Mouse (Mus musculus) adrenal gland, postnatal 4 days (tissue): ENCODE data around the gene Pde11a. TPM values are rescaled to one million over a fixed set of nuclear protein-coding genes. Genes with fewer than 3 reads are reported as not detected.
"Not testable (repeated sequence)": the region's sequence is repeated elsewhere in the genome, so short reads cannot be mapped to it uniquely, and the experiment has no call there.

Experiments used
- DNase-seq, 2 experiments: peaks; one replicate each; pipeline ENCODE4 v3.0.0; 2021 to 2022; ENCODE audit warnings: low spot score in 2 of 2, mixed read lengths in 2 of 2
- total RNA-seq, 2 experiments: library from RNA; stranded (reverse); gene quantifications; 2 replicates each; pipeline ENCODE4 v1.2.3; 2021

Gene Pde11a
- total RNA-seq, 2 experiments from 2014 or later = 0.76 to 1.3 TPM

GRCm38 (mm10) chr2:75997726-75998125 is 340.8 kb downstream of the Pde11a start:
- no peak for DNase-seq

GRCm38 (mm10) chr2:75994841-75995240 is 343.7 kb downstream of the Pde11a start:
- no peak for DNase-seq

GRCm38 (mm10) chr2:75991581-75992205 is 346.9 kb downstream of the Pde11a start:
- DNase-seq = no peak

- DNase-seq = peak; percentile 48 to 67
Measured at GRCm38 (mm10) chr2:75990885-75991539, 347.6 kb downstream of the Pde11a start.

- no peak for DNase-seq
Measured at GRCm38 (mm10) chr2:75989694-75990093, 348.9 kb downstream of the Pde11a start.

- no peak for DNase-seq
Measured at GRCm38 (mm10) chr2:75988779-75989363, 349.7 kb downstream of the Pde11a start.

- DNase-seq = no peak
Measured at GRCm38 (mm10) chr2:75988378-75988777, 350.2 kb downstream of the Pde11a start.

GRCm38 (mm10) chr2:75987739-75988138 is 350.8 kb downstream of the Pde11a start:
- no peak for DNase-seq

GRCm38 (mm10) chr2:75985124-75985523 is 353.4 kb downstream of the Pde11a start:
- DNase-seq = no peak

- no peak for DNase-seq
Measured at GRCm38 (mm10) chr2:75983847-75984246, 354.7 kb downstream of the Pde11a start.

GRCm38 (mm10) chr2:75983091-75983490 is 355.5 kb downstream of the Pde11a start:
- no peak for DNase-seq

GRCm38 (mm10) chr2:75982626-75983025 is 355.9 kb downstream of the Pde11a start:
- no peak for DNase-seq

- peak; percentile 37 to 54 for DNase-seq
Measured at GRCm38 (mm10) chr2:75981440-75982081, 357.0 kb downstream of the Pde11a start, which contains the start of gene Ttc30a1. Gene Ttc30a1 (minus strand): TSS chr2:75981967.

GRCm38 (mm10) chr2:75980933-75981439 is 357.6 kb downstream of the Pde11a start:
- DNase-seq = not testable (repeated sequence)

- not testable (repeated sequence) for DNase-seq
Measured at GRCm38 (mm10) chr2:75977752-75978368, 360.7 kb downstream of the Pde11a start, which contains the start of gene Ttc30a2. Gene Ttc30a2 (minus strand): TSS chr2:75978170.

GRCm38 (mm10) chr2:75976070-75976469 is 362.5 kb downstream of the Pde11a start:
- not testable (repeated sequence) for DNase-seq

GRCm38 (mm10) chr2:75974131-75974530 is 364.4 kb downstream of the Pde11a start:
- no peak for DNase-seq

GRCm38 (mm10) chr2:75964972-75965371 is 373.6 kb downstream of the Pde11a start:
- DNase-seq = peak in 1 of 2 experiments; percentile 41

- DNase-seq = peak; percentile 29 to 60
Measured at GRCm38 (mm10) chr2:75964512-75964911, 374.1 kb downstream of the Pde11a start.

- DNase-seq = no peak
Measured at GRCm38 (mm10) chr2:75964051-75964450, 374.5 kb downstream of the Pde11a start.
